Mouse (Mus musculus) stomach, embryonic 15.5 days (tissue): Measurements from ENCODE around the gene Stim2. TPM values are rescaled to one million over a fixed set of nuclear protein-coding genes. Genes with fewer than 3 reads are reported as not detected.

ENCODE experiments used
- ATAC-seq: fragments of 200-750 bp; cut with Nextera tagmentation; 2 replicates; pipeline ENCODE4 v1.8.0; 2017; ENCODE audit warnings: low read depth, moderate number of reproducible peaks, moderate TSS enrichment; ENCODE audit not compliant: insufficient read depth, low FRiP score
- H3K27ac ChIP-seq: fragments of 300-500 bp; sonication (generic); 2 replicates; pipeline ENCODE4 v1.5.1; 2015; ENCODE audit warnings: mild to moderate bottlenecking, inconsistent platforms
- H3K27me3 ChIP-seq: fragments of 300-500 bp; sonication (generic); replicated peaks from 2 replicates; pipeline ENCODE4 v1.6.1; 2015; ENCODE audit warnings: inconsistent platforms
- H3K36me3 ChIP-seq: fragments of 300-500 bp; sonication (generic); 2 replicates; pipeline ENCODE4 v1.6.1; 2015; ENCODE audit warnings: inconsistent platforms
- H3K4me1 ChIP-seq: fragments of 300-500 bp; sonication (generic); 2 replicates; pipeline ENCODE4 v1.6.1; 2015; ENCODE audit warnings: inconsistent platforms
- H3K4me2 ChIP-seq: fragments of 300-500 bp; sonication (generic); 2 replicates; pipeline ENCODE4 v1.6.1; 2015; ENCODE audit warnings: mild to moderate bottlenecking, inconsistent platforms
- H3K4me3 ChIP-seq: fragments of 300-500 bp; sonication (generic); replicated peaks from 2 replicates; pipeline ENCODE4 v1.5.1; 2015; ENCODE audit warnings: inconsistent platforms
- H3K9ac ChIP-seq: fragments of 300-500 bp; sonication (generic); 2 replicates; pipeline ENCODE4 v1.6.1; 2015; ENCODE audit warnings: inconsistent platforms
- H3K9me3 ChIP-seq: fragments of 300-500 bp; sonication (generic); 2 replicates; pipeline ENCODE4 v1.6.1; 2016; ENCODE audit warnings: inconsistent platforms
- WGBS: fragments of 180-500 bp; shearing (Covaris S2); methylation state at CpG from one replicate; pipeline ENCODE4 v1.1.7; 2015; 5-methylcytosine and 5-hydroxymethylcytosine counted together
- polyA plus RNA-seq: library from polyadenylated mRNA; unstranded; fragments of >200 nt; fragmentation: Nextera tagmentation; extraction: Ambion mirVana; gene quantifications from 2 replicates; pipeline ENCODE4 v1.2.1, GENCODE M21; 2015

Gene Stim2
- polyA plus RNA-seq, 1 experiment from 2014 or later, result 17.9 TPM

- H3K4me2 ChIP-seq, result no peak overlapping the region
- peak; percentile 50; the same call in 1 of the 2 replicates for ATAC-seq
- H3K4me1 ChIP-seq, result no peaks in the 10 kb centered on the region
- no peak overlapping the region for H3K9ac ChIP-seq
- 74% methylated on average over 2 of the region's 2 CpGs for WGBS
- no peak overlapping the region for H3K4me3 ChIP-seq
- no peaks in the 10 kb centered on the region for H3K36me3 ChIP-seq
- H3K27me3 ChIP-seq, result no peaks in the 10 kb centered on the region
- H3K27ac ChIP-seq, result no peak overlapping the region
- H3K9me3 ChIP-seq, result no peaks in the 10 kb centered on the region
Measured at GRCm38 (mm10) chr5:53967560-53967959, 30.7 kb upstream of the Stim2 start.

GRCm38 (mm10) chr5:53970178-53970577 lies 28.1 kb upstream of the Stim2 start:
- no peak overlapping the region for H3K4me2 ChIP-seq
- no peaks in the 10 kb centered on the region for H3K4me1 ChIP-seq
- H3K9ac ChIP-seq, result no peak overlapping the region
- WGBS, result 69% methylated on average over 7 of the region's 7 CpGs
- H3K27me3 ChIP-seq, result no peaks in the 10 kb centered on the region
- H3K27ac ChIP-seq, result no peak overlapping the region
- no peaks in the 10 kb centered on the region for H3K9me3 ChIP-seq
- H3K4me3 ChIP-seq, result no peak overlapping the region
- ATAC-seq, result no peak
- no peaks in the 10 kb centered on the region for H3K36me3 ChIP-seq

GRCm38 (mm10) chr5:53971201-53971600 lies 27.1 kb upstream of the Stim2 start:
- Histone ChIP-seq H3K4me2 (no peak overlapping the region), H3K4me3 (no peak overlapping the region), H3K4me1 (no peaks in the 10 kb centered on the region), H3K36me3 (no peaks in the 10 kb centered on the region), H3K27ac (no peak overlapping the region), H3K27me3 (no peaks in the 10 kb centered on the region), H3K9ac (no peak overlapping the region), H3K9me3 (no peaks in the 10 kb centered on the region)
- ATAC-seq, result no peak
- 86% methylated on average over 4 of the region's 4 CpGs for WGBS

- WGBS, result 86% methylated on average over 4 of the region's 4 CpGs
- H3K9me3 ChIP-seq, result no peaks in the 10 kb centered on the region
Measured at GRCm38 (mm10) chr5:53972905-53973304, 25.4 kb upstream of the Stim2 start.

GRCm38 (mm10) chr5:53976497-53976896 lies 21.8 kb upstream of the Stim2 start:
- H3K4me2 ChIP-seq, result no peak overlapping the region
- H3K4me1 ChIP-seq, result no peaks in the 10 kb centered on the region
- H3K9me3 ChIP-seq, result no peaks in the 10 kb centered on the region
- no peak overlapping the region for H3K4me3 ChIP-seq
- no peaks in the 10 kb centered on the region for H3K36me3 ChIP-seq
- no peak overlapping the region for H3K9ac ChIP-seq
- ATAC-seq, result 0 out of 2 replicates have a peak, but pooled peaks have one; percentile 31
- no peak overlapping the region for H3K27ac ChIP-seq
- WGBS, result 79% methylated on average over 16 of the region's 16 CpGs
- no peaks in the 10 kb centered on the region for H3K27me3 ChIP-seq

More at GRCm38 (mm10) chr5:53972905-53973304, 25.4 kb upstream of the Stim2 start:
- Histone ChIP-seq H3K27me3 (no peaks in the 10 kb centered on the region), H3K27ac (no peak overlapping the region), H3K36me3 (no peaks in the 10 kb centered on the region), H3K4me3 (no peak overlapping the region), H3K4me2 (no peak overlapping the region), H3K4me1 (no peaks in the 10 kb centered on the region), H3K9ac (no peak overlapping the region)
- no peak for ATAC-seq

- no peaks in the 10 kb centered on the region for H3K27me3 ChIP-seq
- 75% methylated on average over 8 of the region's 8 CpGs for WGBS
Measured at GRCm38 (mm10) chr5:53977060-53977459, 21.2 kb upstream of the Stim2 start.

GRCm38 (mm10) chr5:53983358-53983757 lies 14.9 kb upstream of the Stim2 start:
- no peaks in the 10 kb centered on the region for H3K27me3 ChIP-seq
- H3K9ac ChIP-seq, result no peak overlapping the region
- no peaks in the 10 kb centered on the region for H3K36me3 ChIP-seq
- no peaks in the 10 kb centered on the region for H3K9me3 ChIP-seq
- H3K27ac ChIP-seq, result no peak overlapping the region
- no peak overlapping the region for H3K4me3 ChIP-seq
- H3K4me2 ChIP-seq, result no peak overlapping the region
- WGBS, result 93% methylated on average over 4 of the region's 4 CpGs
- ATAC-seq, result no peak
- H3K4me1 ChIP-seq, result no peaks in the 10 kb centered on the region

More at GRCm38 (mm10) chr5:53977060-53977459, 21.2 kb upstream of the Stim2 start:
- Histone ChIP-seq H3K36me3 (no peaks in the 10 kb centered on the region), H3K27ac (no peak overlapping the region), H3K9ac (no peak overlapping the region), H3K4me2 (no peak overlapping the region), H3K9me3 (no peaks in the 10 kb centered on the region), H3K4me1 (no peaks in the 10 kb centered on the region), H3K4me3 (no peak overlapping the region)
- ATAC-seq, result no peak

GRCm38 (mm10) chr5:53985632-53986031 lies 12.7 kb upstream of the Stim2 start:
- Histone ChIP-seq H3K9ac (no peak overlapping the region), H3K4me2 (no peak overlapping the region), H3K27ac (no peak overlapping the region), H3K27me3 (no peaks in the 10 kb centered on the region), H3K4me1 (no peaks in the 10 kb centered on the region), H3K4me3 (no peak overlapping the region), H3K9me3 (no peaks in the 10 kb centered on the region), H3K36me3 (no peaks in the 10 kb centered on the region)
- no peak; the same call in 1 of the 2 replicates for ATAC-seq
- 84% methylated on average over 3 of the region's 3 CpGs for WGBS

- ATAC-seq, result no peak
- Histone ChIP-seq H3K36me3 (no peaks in the 10 kb centered on the region), H3K4me3 (no peak overlapping the region), H3K27me3 (no peaks in the 10 kb centered on the region), H3K4me1 (no peaks in the 10 kb centered on the region), H3K4me2 (no peak overlapping the region), H3K9me3 (no peaks in the 10 kb centered on the region), H3K9ac (no peak overlapping the region), H3K27ac (no peak overlapping the region)
- WGBS, result 78% methylated on average over 1 of the region's 1 CpGs
Measured at GRCm38 (mm10) chr5:53987496-53987895, 10.8 kb upstream of the Stim2 start.

- 59% methylated on average over 1 of the region's 1 CpGs for WGBS
- Histone ChIP-seq H3K27ac (no peak overlapping the region), H3K36me3 (no peaks in the 10 kb centered on the region), H3K4me3 (no peak overlapping the region), H3K9ac (no peak overlapping the region), H3K4me2 (no peak overlapping the region), H3K4me1 (no peaks in the 10 kb centered on the region), H3K27me3 (no peaks in the 10 kb centered on the region), H3K9me3 (no peaks in the 10 kb centered on the region)
- no peak for ATAC-seq
Measured at GRCm38 (mm10) chr5:53988053-53988452, 10.2 kb upstream of the Stim2 start.

GRCm38 (mm10) chr5:53992616-53993015 lies 5.7 kb upstream of the Stim2 start:
- Histone ChIP-seq H3K36me3 (no peaks in the 10 kb centered on the region), H3K4me1 (no peaks in the 10 kb centered on the region), H3K9ac (no peak overlapping the region), H3K27ac (no peak overlapping the region), H3K4me3 (no peak overlapping the region), H3K4me2 (no peak overlapping the region), H3K27me3 (no peaks in the 10 kb centered on the region), H3K9me3 (no peaks in the 10 kb centered on the region)
- ATAC-seq, result no peak
- WGBS, result 83% methylated on average over 7 of the region's 7 CpGs

GRCm38 (mm10) chr5:53994576-53994975 lies 3.7 kb upstream of the Stim2 start:
- Histone ChIP-seq H3K27me3 (no peaks in the 10 kb centered on the region), H3K36me3 (no peaks in the 10 kb centered on the region), H3K9ac (no peak overlapping the region), H3K4me3 (no peak overlapping the region; the same call in 1 of the 2 replicates), H3K9me3 (no peaks in the 10 kb centered on the region), H3K4me1 (no peaks in the 10 kb centered on the region), H3K4me2 (peak overlapping the region; percentile 89), H3K27ac (no peak overlapping the region)
- ATAC-seq, result no peak
- WGBS, result 48% methylated on average over 4 of the region's 4 CpGs

- Histone ChIP-seq H3K4me2 (peak overlapping the region; percentile 89), H3K27me3 (no peaks in the 10 kb centered on the region), H3K36me3 (no peaks in the 10 kb centered on the region), H3K9me3 (no peaks in the 10 kb centered on the region), H3K9ac (peak overlapping the region; percentile 37; the same call in 1 of the 2 replicates), H3K4me1 (0 out of 2 replicates have a peak, but pooled peaks cover 4% of the 10 kb centered on the region), H3K27ac (0 out of 2 replicates have a peak overlapping the region, but pooled peaks have one; percentile 21), H3K4me3 (peak overlapping the region; percentile 52)
- WGBS, result under 1% methylated on average over 34 of the region's 34 CpGs
- peak; percentile 48 for ATAC-seq
Measured at GRCm38 (mm10) chr5:53995316-53995715, 3.0 kb upstream of the Stim2 start.
